Mouse (Mus musculus) layer of hippocampus, adult 2 months (tissue): Measurements from ENCODE around the gene Chmp3. TPM values are rescaled to one million over a fixed set of nuclear protein-coding genes. Genes with fewer than 3 reads are reported as not detected.

Source experiments
- DNase-seq, 2 experiments: peaks; one replicate each; pipeline ENCODE4 v3.0.0; 2022; ENCODE audit warnings: low spot score in 2 of 2
- H3K27ac ChIP-seq: fragments of 200-600 bp; 2 replicates; pipeline ENCODE4 v1.8.1; 2022
- H3K4me3 ChIP-seq: fragments of 200-600 bp; 2 replicates; pipeline ENCODE4 v1.8.1; 2022; ENCODE audit warnings: mild to moderate bottlenecking
- CTCF ChIP-seq: fragments of 200-600 bp; conservative IDR thresholded peaks from 2 replicates; pipeline ENCODE4 v1.8.1; 2022; ENCODE audit warnings: antibody characterized with exemption, mild to moderate bottlenecking, moderate library complexity
- long read RNA-seq, 2 experiments: library from polyadenylated mRNA; stranded (forward); transcript quantifications; one replicate each; pipeline ENCODE4 v2.0.0; 2021; ENCODE audit warnings: borderline mapping rate in 2 of 2
- total RNA-seq, 2 experiments: library from RNA; stranded (reverse); gene quantifications; 2 replicates each; pipeline ENCODE4 v1.2.3; 2021

Gene Chmp3
- total RNA-seq = 100 to 1,000 TPM in 1 of 2 experiments, 10 to 100 TPM in 1; 99.7 to 109 TPM
- long read RNA-seq, experiment 1, transcript Chmp3-201 (6 exons, 2,654 nt) = major isoform, 49 of 62 reads
- long read RNA-seq, experiment 1, partial matches to known transcripts = 1 of 62 reads
- long read RNA-seq, experiment 1, other reads (novel, unspliced or antisense) = 11 of 62 reads
- long read RNA-seq, experiment 2, transcript Chmp3-201 (6 exons, 2,654 nt) = major isoform, 69 of 94 reads
- long read RNA-seq, experiment 2, partial matches to known transcripts = 2 of 94 reads
- long read RNA-seq, experiment 2, other reads (novel, unspliced or antisense) = 21 of 94 reads

DNA sequence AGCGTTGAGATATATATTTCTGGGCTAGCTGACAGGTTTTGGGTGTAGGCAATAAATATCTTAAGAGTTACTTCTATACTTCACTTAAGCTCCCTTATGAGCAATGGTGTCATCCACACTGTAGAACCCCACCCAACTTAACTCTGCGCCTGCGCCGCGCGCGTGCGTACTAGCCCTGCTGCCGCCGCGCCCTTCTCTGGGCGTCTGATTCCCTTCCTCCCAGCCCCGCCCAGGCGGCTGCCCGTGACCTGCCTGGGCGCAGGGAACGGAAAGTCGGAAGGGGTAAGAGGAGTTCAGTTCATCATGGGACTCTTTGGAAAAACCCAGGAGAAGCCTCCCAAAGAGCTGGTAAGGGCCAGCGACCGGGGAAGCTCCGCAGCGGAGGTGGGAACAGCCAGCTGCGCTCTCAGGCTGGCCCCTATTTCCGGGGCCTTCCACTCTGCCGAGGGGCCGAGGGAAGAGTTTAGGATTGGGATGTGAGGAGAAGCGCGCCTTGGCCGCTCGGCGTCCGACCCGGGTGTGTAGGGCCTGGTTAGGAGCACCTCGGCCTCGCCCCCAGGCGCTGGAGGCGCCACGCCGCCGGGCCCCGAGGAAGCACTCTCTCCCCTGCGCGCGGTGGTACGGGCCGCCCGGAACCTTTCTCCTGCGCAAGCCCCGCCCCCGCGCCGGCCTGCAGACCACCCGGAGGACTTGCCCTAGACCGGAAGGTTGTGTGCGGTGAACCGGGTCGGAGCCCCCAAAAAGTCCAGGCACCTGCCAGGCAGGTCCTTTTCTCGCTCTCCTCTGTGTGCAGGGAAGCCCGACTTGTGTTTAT is at the start of gene Chmp3:
Gene Chmp3, plus strand, starts transcription at position 112 of the 814 bp plus-strand sequence.
- Histone ChIP-seq H3K4me3 (peak within 1 kb of the TSS; percentile 88), H3K27ac (peak within 1 kb of the TSS; percentile 100)
- DNase-seq = peak; percentile 95 to 97
- TF ChIP-seq CTCF = no peak

GRCm38 (mm10) chr6:71494341-71495020 is 49.1 kb upstream of the Chmp3 start:
- 0 out of 2 replicates have a peak, but pooled peaks have one; percentile 10 for TF ChIP-seq CTCF
- peak; percentile 14 to 31 for DNase-seq

GRCm38 (mm10) chr6:71500575-71500974 is 43.0 kb upstream of the Chmp3 start:
- Histone ChIP-seq H3K4me3 (no peak overlapping the region), H3K27ac (no peak overlapping the region)
- TF ChIP-seq CTCF = no peak
- no peak for DNase-seq

More at GRCm38 (mm10) chr6:71494341-71495020, 49.1 kb upstream of the Chmp3 start:
- peak overlapping the region; percentile 99 for H3K27ac ChIP-seq
- peak overlapping the region; percentile 95 for H3K4me3 ChIP-seq

GRCm38 (mm10) chr6:71503001-71503400 is 40.6 kb upstream of the Chmp3 start:
- no peak overlapping the region; the same call in 1 of the 2 replicates for H3K27ac ChIP-seq
- TF ChIP-seq CTCF = no peak
- H3K4me3 ChIP-seq = no peak overlapping the region
- peak in 1 of 2 experiments; percentile 27 for DNase-seq

DNA sequence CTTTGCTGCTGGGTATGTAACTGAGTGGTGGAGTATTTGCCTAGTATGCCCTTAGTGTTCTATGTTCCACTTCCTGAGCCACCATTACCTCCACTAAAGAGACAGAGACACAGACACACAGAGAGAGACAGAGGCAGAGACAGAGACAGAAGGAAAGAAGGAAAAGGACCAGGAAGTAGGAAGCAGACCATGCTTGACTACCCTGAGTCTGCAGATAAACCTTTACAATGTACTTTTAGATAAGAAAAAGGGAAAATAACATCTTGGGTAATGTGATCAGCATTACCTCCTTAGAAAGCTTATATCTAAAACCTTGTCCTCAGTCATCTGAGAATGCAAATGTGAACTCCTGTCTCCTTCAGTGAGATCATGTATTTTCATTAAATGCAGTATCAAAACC is 39.9 kb upstream of the Chmp3 start:
- no peak for DNase-seq
- peak overlapping the region; percentile 1; the same call in 1 of the 2 replicates for H3K27ac ChIP-seq
- H3K4me3 ChIP-seq = no peak overlapping the region
- no peak for TF ChIP-seq CTCF

GRCm38 (mm10) chr6:71504091-71504490 is 39.5 kb upstream of the Chmp3 start:
- no peak for TF ChIP-seq CTCF
- peak overlapping the region; percentile 1; the same call in 1 of the 2 replicates for H3K27ac ChIP-seq
- DNase-seq = no peak
- no peak overlapping the region for H3K4me3 ChIP-seq

DNA sequence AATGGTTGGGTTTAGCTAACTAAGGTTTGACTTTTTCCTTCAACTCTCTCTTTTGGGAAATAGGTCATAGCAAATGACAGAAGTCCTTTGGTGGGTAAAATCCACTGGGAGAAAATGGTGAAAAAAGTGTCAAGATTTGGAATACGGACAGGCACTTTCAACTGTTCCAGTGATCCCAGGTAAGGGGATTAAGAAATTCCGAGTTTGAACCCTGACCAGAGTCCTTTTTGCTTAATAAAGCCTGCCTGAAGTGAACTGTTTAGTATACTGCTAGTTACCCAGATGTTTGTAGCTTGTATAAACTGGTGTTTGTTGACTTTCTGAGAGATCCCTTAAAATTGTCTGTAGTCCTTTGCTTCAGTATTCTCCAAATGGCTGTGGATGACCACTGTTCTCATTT is 37.9 kb upstream of the Chmp3 start:
- H3K27ac ChIP-seq = no peak overlapping the region
- TF ChIP-seq CTCF = no peak
- no peak overlapping the region for H3K4me3 ChIP-seq
- no peak for DNase-seq

DNA sequence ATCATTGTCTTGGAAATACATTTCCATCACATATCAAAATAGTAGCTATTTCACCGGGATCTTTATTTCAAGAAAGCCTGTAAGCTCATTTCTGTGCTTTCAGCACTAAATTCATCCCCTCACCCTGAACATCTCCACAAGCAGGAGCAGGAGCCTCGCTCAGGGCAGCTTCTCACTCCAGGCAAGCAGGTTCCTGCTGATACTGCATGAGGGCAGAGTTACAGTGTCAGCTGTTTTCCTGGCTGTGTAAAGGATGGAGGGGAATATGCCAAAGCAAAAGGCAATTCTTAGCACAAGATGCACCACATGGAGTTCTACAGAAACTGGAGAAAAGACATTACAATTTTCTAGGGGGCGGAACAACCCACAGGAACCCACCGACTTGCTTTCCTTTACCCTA is 24.1 kb upstream of the Chmp3 start:
- no peak overlapping the region for H3K4me3 ChIP-seq
- TF ChIP-seq CTCF = no peak
- H3K27ac ChIP-seq = no peak overlapping the region
- no peak for DNase-seq

GRCm38 (mm10) chr6:71525556-71525955 is 18.0 kb upstream of the Chmp3 start:
- Histone ChIP-seq H3K4me3 (no peak overlapping the region), H3K27ac (peak overlapping the region; percentile 46; the same call in 1 of the 2 replicates)
- no peak; the same call in 1 of the 2 replicates for TF ChIP-seq CTCF
- DNase-seq = peak; percentile 52 to 74

GRCm38 (mm10) chr6:71527056-71527455 is 16.5 kb upstream of the Chmp3 start:
- no peak for DNase-seq
- no peak for TF ChIP-seq CTCF
- H3K27ac ChIP-seq = no peak overlapping the region

DNA sequence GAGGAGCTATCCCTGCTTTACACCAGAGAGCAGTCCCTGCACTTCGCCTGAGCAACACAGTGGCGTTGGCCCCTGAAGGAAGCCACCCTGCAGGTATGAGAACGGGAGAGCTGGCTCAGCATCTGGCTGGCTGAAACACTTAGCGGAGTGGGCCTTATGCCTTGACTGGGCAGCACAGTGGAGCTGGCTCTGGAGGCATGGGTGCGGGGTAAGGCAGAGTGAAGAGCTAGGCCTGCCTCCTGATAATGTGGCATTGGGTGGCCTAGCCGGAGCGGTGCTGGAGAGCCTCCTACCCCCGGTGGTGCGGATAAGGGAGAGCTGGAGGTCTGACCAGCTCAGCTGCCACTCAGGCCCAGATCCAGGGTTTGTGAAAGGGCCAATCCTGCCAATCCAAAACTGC is 15.8 kb upstream of the Chmp3 start:
- Histone ChIP-seq H3K4me3 (no peak overlapping the region), H3K27ac (no peak overlapping the region)
- DNase-seq = no peak
- TF ChIP-seq CTCF = no peak

More at GRCm38 (mm10) chr6:71527056-71527455, 16.5 kb upstream of the Chmp3 start:
- no peak overlapping the region for H3K4me3 ChIP-seq

DNA sequence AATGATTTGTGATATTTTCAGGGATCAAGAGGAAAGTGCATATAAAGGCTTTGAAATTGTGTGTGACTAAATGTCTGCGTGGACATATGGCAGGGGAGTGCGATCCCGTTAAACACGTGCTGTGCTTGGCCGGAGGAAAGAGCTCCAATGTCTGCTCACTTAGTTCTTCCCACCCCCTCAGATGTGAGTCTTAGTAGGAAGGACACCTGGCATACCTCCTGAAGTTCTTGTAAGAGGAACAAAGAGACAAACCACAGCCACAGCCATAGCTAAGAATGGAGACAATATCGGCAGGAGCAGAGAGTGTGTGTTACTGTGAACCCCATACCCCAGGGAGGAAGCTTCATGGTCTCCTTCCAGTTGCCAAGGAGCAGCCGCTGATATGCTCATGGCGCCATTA is 13.4 kb upstream of the Chmp3 start:
- no peak for DNase-seq
- no peak for TF ChIP-seq CTCF
- Histone ChIP-seq H3K27ac (no peak overlapping the region), H3K4me3 (no peak overlapping the region)

DNA sequence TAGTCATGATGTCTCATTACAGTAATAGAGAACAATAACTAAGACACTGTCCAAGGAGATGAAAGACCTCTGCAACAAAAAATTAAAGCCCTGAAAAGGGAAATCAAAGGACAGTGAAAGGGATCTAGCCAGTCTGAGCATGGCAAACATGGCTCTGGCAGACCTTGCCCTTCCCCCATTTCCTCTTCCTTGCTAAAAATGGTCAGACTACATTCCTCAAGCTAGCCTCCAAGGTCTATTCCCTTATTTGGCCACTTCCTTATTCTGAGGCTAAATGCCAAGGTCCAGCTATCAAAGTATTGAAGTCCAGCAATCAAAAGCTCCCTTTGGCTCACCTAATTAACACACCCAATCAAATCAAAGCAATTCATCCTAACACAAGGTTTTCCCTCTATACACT is 6.3 kb upstream of the Chmp3 start:
- Histone ChIP-seq H3K27ac (peak overlapping the region; percentile 41; the same call in 1 of the 2 replicates), H3K4me3 (no peak overlapping the region)
- no peak for TF ChIP-seq CTCF
- DNase-seq = no peak
